Mouse (Mus musculus): Measurements from ENCODE around the gene Ric1. TPM values are rescaled to one million over a fixed set of nuclear protein-coding genes. Genes with fewer than 3 reads are reported as not detected.

The Ric1 gene
- polyA plus RNA-seq, 1 experiment from 2014 or later, result 11.2 TPM

DNA sequence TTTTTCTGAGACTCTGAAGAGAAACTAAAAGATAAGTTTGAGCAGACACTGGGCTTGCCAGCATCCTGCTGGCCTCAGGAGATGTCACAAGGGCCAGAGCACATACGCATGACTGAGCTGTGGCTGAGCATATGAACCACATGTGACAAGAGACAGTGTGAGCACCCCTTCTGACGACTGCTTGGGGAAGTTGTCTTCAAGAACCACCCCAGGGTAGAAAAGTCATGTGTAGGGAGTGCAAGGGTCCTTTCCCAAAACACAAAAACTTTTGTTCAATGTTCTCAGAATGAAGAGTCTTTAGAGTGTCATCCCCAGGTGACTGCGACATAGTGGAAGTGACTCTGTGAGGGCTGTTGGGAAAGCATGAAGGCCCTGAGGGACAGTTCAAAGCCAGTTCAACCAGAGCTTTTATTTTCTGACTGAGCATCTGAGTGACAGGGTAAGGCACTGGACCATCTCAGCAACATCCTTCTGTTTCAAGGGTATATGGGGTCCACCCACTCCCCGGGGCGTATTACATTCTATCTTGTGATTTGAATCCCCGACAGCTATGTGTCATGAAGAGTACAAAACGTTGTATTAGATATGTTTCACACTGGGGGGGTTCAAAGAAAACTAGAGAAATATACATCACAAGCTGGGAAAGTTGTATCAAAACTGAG, 35.4 kb upstream of the Ric1 start:
- H3K4me3 ChIP-seq, result no peak overlapping the region
- H3K4me1 ChIP-seq, result no peaks in the 10 kb centered on the region
- no peak for ATAC-seq
- H3K27ac ChIP-seq, result no peak overlapping the region
- WGBS, result 85% methylated on average over 7 of the region's 7 CpGs
- no peaks in the 10 kb centered on the region for H3K36me3 ChIP-seq (ENCODE audit: poor library complexity, severe bottlenecking)
- H3K4me2 ChIP-seq, result no peak overlapping the region
- H3K9ac ChIP-seq, result no peak overlapping the region
- no peaks in the 10 kb centered on the region for H3K27me3 ChIP-seq
- no peaks in the 10 kb centered on the region for H3K9me3 ChIP-seq (replicated peaks)

- H3K4me3 ChIP-seq, result no peak overlapping the region
- no peak overlapping the region for H3K27ac ChIP-seq
- no peaks in the 10 kb centered on the region for H3K27me3 ChIP-seq
- 91% methylated on average over 14 of the region's 14 CpGs for WGBS
- no peak overlapping the region for H3K9ac ChIP-seq
- no peaks in the 10 kb centered on the region for H3K4me1 ChIP-seq
- ATAC-seq, result no peak
- no peaks in the 10 kb centered on the region for H3K36me3 ChIP-seq (ENCODE audit: poor library complexity, severe bottlenecking)
- no peaks in the 10 kb centered on the region for H3K9me3 ChIP-seq (replicated peaks)
- H3K4me2 ChIP-seq, result no peak overlapping the region
Measured at GRCm38 (mm10) chr19:29487326-29488072, 34.6 kb upstream of the Ric1 start.

DNA sequence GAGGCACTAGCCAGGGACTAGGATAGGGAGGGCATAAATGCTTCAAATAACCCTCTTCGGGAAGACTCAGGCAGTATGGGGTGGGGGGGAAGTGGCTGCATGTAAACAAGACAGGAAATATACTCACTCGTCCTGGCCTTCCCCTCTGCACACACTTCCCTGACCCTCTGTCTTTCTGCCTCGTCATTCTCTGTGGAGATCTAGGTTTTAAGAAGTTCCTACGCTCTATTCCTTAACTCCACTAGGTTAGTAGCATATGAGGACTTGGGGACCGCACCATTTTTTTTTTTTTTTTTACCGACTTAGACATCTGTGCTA, 34.0 kb upstream of the Ric1 start:
- Histone ChIP-seq H3K4me1 (no peaks in the 10 kb centered on the region), H3K9me3 (replicated peaks) (no peaks in the 10 kb centered on the region), H3K4me2 (no peak overlapping the region), H3K4me3 (no peak overlapping the region), H3K36me3 (ENCODE audit: poor library complexity, severe bottlenecking) (no peaks in the 10 kb centered on the region), H3K9ac (no peak overlapping the region), H3K27ac (no peak overlapping the region), H3K27me3 (no peaks in the 10 kb centered on the region)
- WGBS, result 73% methylated on average over 6 of the region's 6 CpGs
- no peak for ATAC-seq

- Histone ChIP-seq H3K27me3 (no peaks in the 10 kb centered on the region), H3K9me3 (replicated peaks) (no peaks in the 10 kb centered on the region), H3K27ac (no peak overlapping the region), H3K36me3 (ENCODE audit: poor library complexity, severe bottlenecking) (no peaks in the 10 kb centered on the region), H3K4me2 (no peak overlapping the region), H3K4me3 (no peak overlapping the region), H3K4me1 (no peaks in the 10 kb centered on the region), H3K9ac (no peak overlapping the region)
- no peak for ATAC-seq
- 82% methylated on average over 10 of the region's 10 CpGs for WGBS
Measured at GRCm38 (mm10) chr19:29488420-29488819, 33.7 kb upstream of the Ric1 start.

- Histone ChIP-seq H3K9ac (no peak overlapping the region), H3K4me3 (no peak overlapping the region), H3K36me3 (ENCODE audit: poor library complexity, severe bottlenecking) (no peaks in the 10 kb centered on the region), H3K27me3 (no peaks in the 10 kb centered on the region), H3K4me2 (no peak overlapping the region), H3K27ac (no peak overlapping the region), H3K4me1 (no peaks in the 10 kb centered on the region), H3K9me3 (replicated peaks) (no peaks in the 10 kb centered on the region)
- 89% methylated on average over 3 of the region's 3 CpGs for WGBS
- no peak for ATAC-seq
Measured at GRCm38 (mm10) chr19:29489785-29490284, 32.2 kb upstream of the Ric1 start.

GRCm38 (mm10) chr19:29491467-29491866, 30.6 kb upstream of the Ric1 start:
- no peaks in the 10 kb centered on the region for H3K27me3 ChIP-seq
- no peak overlapping the region for H3K9ac ChIP-seq
- ATAC-seq, result no peak
- H3K27ac ChIP-seq, result no peak overlapping the region
- no peak overlapping the region for H3K4me2 ChIP-seq
- 81% methylated on average over 9 of the region's 9 CpGs for WGBS
- no peaks in the 10 kb centered on the region for H3K9me3 ChIP-seq (replicated peaks)
- H3K4me1 ChIP-seq, result no peaks in the 10 kb centered on the region
- no peaks in the 10 kb centered on the region for H3K36me3 ChIP-seq (ENCODE audit: poor library complexity, severe bottlenecking)
- no peak overlapping the region for H3K4me3 ChIP-seq

- Histone ChIP-seq H3K4me3 (no peak overlapping the region), H3K36me3 (ENCODE audit: poor library complexity, severe bottlenecking) (no peaks in the 10 kb centered on the region), H3K27me3 (no peaks in the 10 kb centered on the region), H3K4me2 (no peak overlapping the region), H3K9ac (no peak overlapping the region), H3K9me3 (replicated peaks) (no peaks in the 10 kb centered on the region), H3K27ac (no peak overlapping the region), H3K4me1 (no peaks in the 10 kb centered on the region)
- 71% methylated on average over 4 of the region's 4 CpGs for WGBS
- no peak for ATAC-seq
Measured at GRCm38 (mm10) chr19:29494454-29494853, 27.6 kb upstream of the Ric1 start.

GRCm38 (mm10) chr19:29496001-29496597, 26.0 kb upstream of the Ric1 start:
- no peaks in the 10 kb centered on the region for H3K4me1 ChIP-seq
- 75% methylated on average over 6 of the region's 6 CpGs for WGBS
- H3K4me2 ChIP-seq, result no peak overlapping the region
- no peak overlapping the region for H3K4me3 ChIP-seq
- no peaks in the 10 kb centered on the region for H3K9me3 ChIP-seq (replicated peaks)
- H3K27ac ChIP-seq, result no peak overlapping the region
- no peak overlapping the region for H3K9ac ChIP-seq
- H3K36me3 ChIP-seq (ENCODE audit: poor library complexity, severe bottlenecking), result no peaks in the 10 kb centered on the region
- H3K27me3 ChIP-seq, result no peaks in the 10 kb centered on the region
- ATAC-seq, result no peak

DNA sequence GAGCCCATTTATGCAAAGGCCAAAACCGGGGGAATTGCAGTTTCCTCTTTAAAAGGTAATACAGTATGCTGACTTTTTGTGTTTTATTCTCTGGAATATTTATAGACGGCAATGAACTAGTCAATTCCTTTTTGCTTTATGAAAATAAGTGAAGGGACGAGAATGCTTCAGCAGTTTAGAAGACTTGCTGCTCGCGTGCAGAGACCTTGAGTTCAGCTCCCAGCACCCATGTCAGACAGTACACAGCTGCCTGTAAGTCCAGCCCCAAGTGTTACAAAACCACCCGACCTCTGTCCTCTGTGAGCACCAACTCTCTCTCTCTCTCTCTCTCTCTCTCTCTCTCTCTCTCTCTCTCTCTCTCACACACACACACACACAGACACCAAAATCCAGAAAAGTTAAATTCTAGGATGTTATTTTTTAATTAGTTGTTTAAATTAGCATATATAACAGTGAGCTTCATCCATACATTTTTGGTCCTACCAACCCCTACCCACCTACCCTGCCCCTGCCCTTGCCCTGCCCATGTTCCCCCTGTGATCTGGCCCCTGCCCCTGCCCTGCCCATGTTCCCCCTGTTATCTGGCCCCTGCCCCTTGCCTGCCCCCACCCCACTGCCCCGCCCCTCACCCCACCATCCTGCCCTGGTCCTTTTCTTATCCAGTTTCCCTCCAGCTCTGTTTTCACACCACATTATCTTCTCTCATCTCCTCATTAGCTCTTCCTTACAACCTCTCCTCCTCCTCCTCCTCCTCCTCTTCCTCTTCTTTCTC, 25.1 kb upstream of the Ric1 start:
- ATAC-seq, result no peak
- H3K4me2 ChIP-seq, result no peak overlapping the region
- 85% methylated on average over 7 of the region's 7 CpGs for WGBS

DNA sequence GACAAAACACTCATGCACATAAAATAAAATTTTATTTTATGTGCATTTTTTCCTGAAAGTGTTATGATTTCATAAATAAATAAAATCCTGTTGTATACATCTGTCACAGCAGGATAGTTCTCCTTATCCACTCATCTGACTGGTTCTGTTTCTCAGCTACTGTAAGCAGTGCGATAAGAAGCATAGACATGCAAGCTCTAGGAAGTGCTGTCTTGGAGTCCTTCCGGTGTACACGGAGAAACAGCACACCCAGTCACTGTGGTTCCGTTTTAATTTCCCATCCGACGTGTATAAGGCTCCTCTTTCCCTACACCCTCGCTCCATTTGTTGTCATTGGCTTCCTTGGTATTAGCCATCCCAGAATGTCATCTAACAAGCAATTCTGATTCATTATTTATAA, 24.2 kb upstream of the Ric1 start:
- no peak overlapping the region for H3K4me3 ChIP-seq
- H3K4me2 ChIP-seq, result no peak overlapping the region
- 89% methylated on average over 7 of the region's 7 CpGs for WGBS
- no peak for ATAC-seq
- no peaks in the 10 kb centered on the region for H3K27me3 ChIP-seq
- no peaks in the 10 kb centered on the region for H3K36me3 ChIP-seq (ENCODE audit: poor library complexity, severe bottlenecking)
- no peak overlapping the region for H3K9ac ChIP-seq
- H3K4me1 ChIP-seq, result no peaks in the 10 kb centered on the region
- H3K9me3 ChIP-seq (replicated peaks), result no peaks in the 10 kb centered on the region
- no peak overlapping the region for H3K27ac ChIP-seq

More for the DNA sequence above, 25.1 kb upstream of the Ric1 start:
- no peaks in the 10 kb centered on the region for H3K4me1 ChIP-seq
- H3K27ac ChIP-seq, result no peak overlapping the region
- no peak overlapping the region for H3K4me3 ChIP-seq
- H3K9me3 ChIP-seq (replicated peaks), result no peaks in the 10 kb centered on the region
- no peaks in the 10 kb centered on the region for H3K27me3 ChIP-seq
- no peaks in the 10 kb centered on the region for H3K36me3 ChIP-seq (ENCODE audit: poor library complexity, severe bottlenecking)
- H3K9ac ChIP-seq, result no peak overlapping the region

DNA sequence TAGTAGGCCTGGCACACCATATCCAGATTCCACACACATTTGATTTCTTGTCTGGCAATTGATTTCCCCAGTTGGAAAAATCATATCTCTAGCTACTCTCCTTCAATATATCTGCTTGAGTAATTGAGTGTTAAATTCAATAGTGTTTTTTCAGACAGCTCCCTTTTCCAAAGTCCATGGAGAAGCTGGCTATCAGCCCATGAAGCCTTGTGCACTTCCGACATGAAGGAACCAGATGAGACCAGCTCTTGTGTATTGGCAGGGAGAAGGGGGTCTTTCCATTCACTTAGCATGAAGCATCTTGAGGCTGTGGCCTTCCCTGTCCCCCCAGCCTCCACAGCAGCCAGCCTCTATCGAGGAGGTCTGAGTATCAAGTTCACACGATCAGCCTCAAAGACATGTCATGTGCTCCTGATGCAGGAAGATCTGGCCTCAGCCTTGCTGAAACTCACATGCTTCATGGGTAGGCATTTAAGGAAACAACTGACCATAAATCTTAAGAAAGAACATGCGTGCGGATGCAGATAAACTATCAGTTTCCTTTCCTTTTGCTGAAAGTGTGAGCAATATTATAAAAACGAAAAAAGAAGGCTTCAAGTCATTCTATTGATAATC, 23.1 kb upstream of the Ric1 start:
- ATAC-seq, result no peak
- Histone ChIP-seq H3K4me2 (no peak overlapping the region), H3K27ac (no peak overlapping the region), H3K4me3 (no peak overlapping the region), H3K36me3 (ENCODE audit: poor library complexity, severe bottlenecking) (no peaks in the 10 kb centered on the region), H3K9me3 (replicated peaks) (no peaks in the 10 kb centered on the region), H3K27me3 (no peaks in the 10 kb centered on the region), H3K4me1 (no peaks in the 10 kb centered on the region), H3K9ac (no peak overlapping the region)
- 87% methylated on average over 6 of the region's 6 CpGs for WGBS

GRCm38 (mm10) chr19:29500333-29500732, 21.7 kb upstream of the Ric1 start:
- H3K4me1 ChIP-seq, result no peaks in the 10 kb centered on the region
- no peaks in the 10 kb centered on the region for H3K36me3 ChIP-seq (ENCODE audit: poor library complexity, severe bottlenecking)
- no peak overlapping the region for H3K9ac ChIP-seq
- H3K9me3 ChIP-seq (replicated peaks), result no peaks in the 10 kb centered on the region
- no peaks in the 10 kb centered on the region for H3K27me3 ChIP-seq
- H3K27ac ChIP-seq, result no peak overlapping the region
- WGBS, result 97% methylated on average over 1 of the region's 1 CpGs
- no peak for ATAC-seq
- H3K4me3 ChIP-seq, result no peak overlapping the region
- no peak overlapping the region for H3K4me2 ChIP-seq

Data from forebrain, embryonic 13.5 days (tissue).